Mouse (Mus musculus) lung, postnatal 14 days (tissue): ENCODE measurements around the gene Hipk4.

Experiments
- DNase-seq: peaks from one replicate; pipeline ENCODE4 v3.0.0; 2021

The Hipk4 gene

GRCm38 (mm10) chr7:27541431-27541830 lies 18.4 kb downstream of the Hipk4 start:
- DNase-seq: no peak

GRCm38 (mm10) chr7:27541922-27542321 lies 18.9 kb downstream of the Hipk4 start:
- DNase-seq: no peak

GRCm38 (mm10) chr7:27542392-27543033 lies 19.4 kb downstream of the Hipk4 start:
- peak; percentile 83 for DNase-seq

GRCm38 (mm10) chr7:27543065-27543464 lies 20.0 kb downstream of the Hipk4 start:
- DNase-seq: no peak

- no peak for DNase-seq
These were observed 20.8 kb downstream of the Hipk4 start for GRCm38 (mm10) chr7:27543851-27544250.

GRCm38 (mm10) chr7:27544675-27545370 lies 21.8 kb downstream of the Hipk4 start:
- DNase-seq: no peak

GRCm38 (mm10) chr7:27549597-27549996 lies 26.5 kb downstream of the Hipk4 start:
- DNase-seq: no peak

- DNase-seq: no peak
These were observed 29.0 kb downstream of the Hipk4 start for GRCm38 (mm10) chr7:27552070-27552469.

- DNase-seq: peak; percentile 93
These were observed 30.0 kb downstream of the Hipk4 start, which contains the start of the genes Pld3 and 2310022A10Rik for GRCm38 (mm10) chr7:27552931-27553513. Pld3 (minus strand) TSS chr7:27553218. 2310022A10Rik (plus strand) TSS chr7:27553233.

- DNase-seq: no peak
These were observed 37.3 kb downstream of the Hipk4 start for GRCm38 (mm10) chr7:27560291-27560887.

- no peak for DNase-seq
These were observed 37.9 kb downstream of the Hipk4 start for GRCm38 (mm10) chr7:27560978-27561377.

- DNase-seq: no peak
These were observed 46.6 kb downstream of the Hipk4 start for GRCm38 (mm10) chr7:27569580-27570224.

- no peak for DNase-seq
These were observed 49.1 kb downstream of the Hipk4 start for GRCm38 (mm10) chr7:27572133-27572532.

GRCm38 (mm10) chr7:27574124-27574880 lies 51.2 kb downstream of the Hipk4 start:
- no peak for DNase-seq

GRCm38 (mm10) chr7:27576914-27577313 lies 53.8 kb downstream of the Hipk4 start:
- DNase-seq: peak; percentile 57

- DNase-seq: no peak
These were observed 54.5 kb downstream of the Hipk4 start for GRCm38 (mm10) chr7:27577589-27577988.

GRCm38 (mm10) chr7:27578465-27578864 lies 55.4 kb downstream of the Hipk4 start:
- DNase-seq: no peak

GRCm38 (mm10) chr7:27580380-27581174 lies 57.5 kb downstream of the Hipk4 start:
- DNase-seq: no peak
